Mouse (Mus musculus) liver, embryonic 18 days (tissue): ENCODE results near the gene Gm2431. TPM values are rescaled to one million over a fixed set of nuclear protein-coding genes. Genes with fewer than 3 reads are reported as not detected.

Experiments
- polyA plus RNA-seq: library from polyadenylated mRNA; depleted of rRNA; stranded (reverse); fragments of >200 nt; gene quantifications from 2 replicates; pipeline ENCODE4 v1.2.3, GENCODE M21; 2012; rRNA removed

Gm2431 gene
- polyA plus RNA-seq, result not detected in 2 replicates

DNA sequence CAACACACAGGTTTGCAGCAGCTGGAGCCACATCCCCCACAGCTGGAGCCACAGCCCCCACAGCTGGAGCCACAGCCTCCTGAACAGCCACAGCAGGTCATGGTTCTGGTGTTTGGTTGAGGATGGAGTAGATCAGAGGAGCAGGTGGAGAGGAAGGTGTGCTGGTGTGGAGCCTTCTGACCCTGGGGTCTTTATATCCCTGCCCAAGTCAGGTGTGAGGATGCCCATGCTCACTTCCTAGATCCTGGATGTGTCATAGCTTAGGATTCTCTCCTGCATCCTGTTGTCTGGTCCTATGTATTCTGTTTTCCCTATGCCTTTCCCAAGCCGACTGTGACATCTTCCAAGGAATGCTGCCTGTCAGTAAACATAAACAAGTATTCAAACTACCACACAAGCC lies at the start of gene Gm2431:
Gene Gm2431 (minus strand): TSS at position 101 of the 400 bp plus-strand sequence.

DNA sequence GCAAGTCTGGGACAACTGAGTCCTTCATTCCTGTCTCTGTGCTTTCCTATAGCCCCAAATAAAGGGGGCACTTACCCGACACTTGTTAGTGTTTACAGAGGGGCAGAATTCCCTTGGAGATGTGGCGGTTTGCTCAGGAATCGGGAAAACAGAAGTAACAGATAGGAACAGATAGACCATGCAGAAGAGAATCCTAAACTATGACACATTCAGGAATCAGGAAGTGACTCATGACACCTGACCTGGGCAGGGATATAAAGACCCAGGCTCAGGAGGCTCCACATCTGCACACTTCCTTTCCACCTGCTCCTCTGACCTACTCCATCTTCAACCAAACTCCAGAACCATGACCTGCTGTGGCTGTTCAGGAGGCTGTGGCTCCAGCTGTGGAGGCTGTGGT lies 45.1 kb upstream of the Gm2431 start, which contains the start of gene Krtap5-4:
Gene Krtap5-4 (plus strand): TSS at position 301 of the 400 bp plus-strand sequence.

DNA sequence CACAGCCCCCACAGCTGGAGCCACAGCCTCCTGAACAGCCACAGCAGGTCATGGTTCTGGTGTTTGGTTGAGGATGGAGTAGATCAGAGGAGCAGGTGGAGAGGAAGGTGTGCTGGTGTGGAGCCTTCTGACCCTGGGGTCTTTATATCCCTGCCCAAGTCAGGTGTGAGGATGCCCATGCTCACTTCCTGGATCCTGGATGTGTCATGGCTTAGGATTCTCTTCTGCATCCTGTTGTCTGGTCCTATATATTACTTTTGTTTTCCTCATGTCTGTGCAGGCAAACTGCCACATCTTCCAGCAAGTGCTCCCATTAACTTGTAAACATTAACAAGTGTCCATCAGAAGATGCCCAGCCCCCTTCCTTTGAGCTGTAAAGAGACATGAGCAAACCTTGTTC lies 38.9 kb upstream of the Gm2431 start, which contains the start of gene Krtap5-1:
Gene Krtap5-1 (minus strand): TSS at position 101 of the 400 bp plus-strand sequence.

DNA sequence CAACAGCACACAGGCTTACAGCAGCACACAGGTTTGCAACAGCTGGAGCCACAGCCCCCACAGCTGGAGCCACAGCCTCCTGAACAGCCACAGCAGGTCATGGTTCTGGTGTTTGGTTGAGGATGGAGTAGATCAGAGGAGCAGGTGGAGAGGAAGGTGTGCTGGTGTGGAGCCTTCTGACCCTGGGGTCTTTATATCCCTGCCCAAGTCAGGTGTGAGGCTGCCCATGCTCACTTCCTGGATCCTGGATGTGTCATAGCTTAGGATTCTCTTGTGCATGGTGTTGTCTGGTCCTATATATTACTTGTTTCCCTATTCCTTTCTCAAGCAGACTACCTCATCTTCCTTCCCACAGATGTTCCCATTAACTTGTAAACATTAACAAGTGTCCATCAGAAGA lies 16.1 kb upstream of the Gm2431 start, which contains the start of gene Gm4559:
Gene Gm4559 (minus strand): TSS at position 101 of the 400 bp plus-strand sequence.

DNA sequence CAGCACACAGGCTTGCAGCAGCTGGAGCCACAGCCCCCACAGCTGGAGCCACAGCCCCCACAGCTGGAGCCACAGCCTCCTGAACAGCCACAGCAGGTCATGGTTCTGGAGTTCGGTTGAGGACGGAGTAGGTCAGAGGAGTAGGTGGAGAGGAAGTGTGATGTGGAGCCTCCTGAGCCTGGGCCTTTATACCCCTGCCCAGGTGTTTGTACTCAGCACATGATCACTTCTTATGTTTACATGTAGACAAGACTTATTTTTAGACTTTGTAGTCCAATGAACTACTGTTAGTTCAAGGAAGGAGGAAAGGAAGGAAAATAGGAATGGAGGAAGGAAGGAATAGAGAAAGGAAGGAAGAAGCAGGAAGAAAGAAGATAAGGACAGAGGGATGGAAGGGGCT lies 17.2 kb downstream of the Gm2431 start, which contains the start of gene Gm40460:
Gene Gm40460 (minus strand): TSS at position 101 of the 400 bp plus-strand sequence.

DNA sequence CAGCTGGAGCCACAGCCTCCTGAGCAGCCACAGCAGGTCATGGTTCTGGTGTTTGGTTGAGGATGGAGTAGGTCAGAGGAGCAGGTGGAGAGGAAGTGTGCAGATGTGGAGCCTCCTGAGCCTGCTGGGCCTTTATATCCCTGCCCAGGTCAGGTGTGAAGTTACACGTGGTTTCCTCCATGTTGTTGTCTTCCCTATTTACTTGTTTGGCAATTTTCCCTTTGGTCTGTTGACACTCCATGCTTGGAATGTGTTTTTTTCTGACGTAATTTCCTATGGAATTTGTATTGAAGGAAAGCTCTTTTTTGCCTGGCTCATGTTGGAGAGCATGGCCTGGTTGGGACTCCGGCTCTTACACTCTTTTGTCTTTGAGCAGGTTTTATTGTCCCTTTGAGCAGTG lies 28.3 kb downstream of the Gm2431 start, which contains the start of gene Krtap5-5:
Gene Krtap5-5 (minus strand): TSS at position 101 of the 400 bp plus-strand sequence.

DNA sequence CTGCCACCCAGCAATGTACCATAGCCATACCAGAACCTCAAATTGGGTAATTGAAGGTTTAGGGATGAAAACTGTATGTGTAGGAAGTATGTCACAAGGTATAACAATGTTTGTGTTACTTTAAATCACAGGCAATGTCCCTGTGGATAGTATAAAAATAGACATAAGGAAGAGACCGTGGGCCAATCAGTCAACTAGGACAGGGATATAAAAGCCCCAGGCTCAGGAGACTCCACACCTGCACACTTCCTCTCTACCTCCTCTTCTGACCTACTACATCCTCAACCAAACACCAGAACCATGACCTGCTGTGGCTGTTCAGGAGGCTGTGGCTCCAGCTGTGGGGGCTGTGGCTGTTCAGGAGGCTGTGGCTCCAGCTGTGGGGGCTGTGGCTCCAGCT lies 46.6 kb downstream of the Gm2431 start, which contains the start of gene Gm7579:
Gene Gm7579 (plus strand): TSS at position 301 of the 400 bp plus-strand sequence.

Other genes with a start within 250 kb of the Gm2431 start
- 26.5 and 26.9 TPM in 2 replicates for gene Mob2, start 197.3 kb downstream of the Gm2431 start, polyA plus RNA-seq
- 1.4 TPM in 2 replicates for gene Dusp8, start 162.5 kb downstream of the Gm2431 start, polyA plus RNA-seq
- not detected in 2 replicates for gene Gm45618, start 137.6 kb downstream of the Gm2431 start, polyA plus RNA-seq
- not detected in 2 replicates for gene Gm39115, start 122.3 kb downstream of the Gm2431 start, polyA plus RNA-seq
- not detected in 2 replicates for gene Gm45337, start 113.7 kb downstream of the Gm2431 start, polyA plus RNA-seq
- gene Gm29735, start 101.2 kb downstream of the Gm2431 start, polyA plus RNA-seq, result not detected in 2 replicates
- gene Gm4553, start 92.6 kb downstream of the Gm2431 start, polyA plus RNA-seq, result not detected in 2 replicates
- gene Krtap5-2, start 82.3 kb downstream of the Gm2431 start, polyA plus RNA-seq, result not detected in 2 replicates
- not detected in 2 replicates for gene Gm10153, start 68.0 kb downstream of the Gm2431 start, polyA plus RNA-seq
- gene Krtap5-3, start 57.0 kb downstream of the Gm2431 start, polyA plus RNA-seq, result not detected in 2 replicates
- gene Gm7579, start 46.5 kb downstream of the Gm2431 start, polyA plus RNA-seq, result not detected in 2 replicates
- gene Krtap5-5, start 28.4 kb downstream of the Gm2431 start, polyA plus RNA-seq, result not detected in 2 replicates
- not detected in 2 replicates for gene Gm40460, start 17.3 kb downstream of the Gm2431 start, polyA plus RNA-seq
- gene Gm4559, start 16.0 kb upstream of the Gm2431 start, polyA plus RNA-seq, result not detected in 2 replicates
- gene Krtap5-1, start 38.8 kb upstream of the Gm2431 start, polyA plus RNA-seq, result not detected in 2 replicates
- gene Krtap5-4, start 45.2 kb upstream of the Gm2431 start, polyA plus RNA-seq, result not detected in 2 replicates
- 1.9 and 2.0 TPM in 2 replicates for gene Ifitm10, start 115.4 kb upstream of the Gm2431 start, polyA plus RNA-seq
- 0.48 and 0.60 TPM in 2 replicates for gene Gm49369, start 124.3 kb upstream of the Gm2431 start, polyA plus RNA-seq
- gene Ctsd, start 129.7 kb upstream of the Gm2431 start, polyA plus RNA-seq, result 286 and 330 TPM in 2 replicates
- 0.16 and 0.24 TPM in 2 replicates for gene Syt8, start 176.5 kb upstream of the Gm2431 start, polyA plus RNA-seq
- 1.7 and 3.1 TPM in 2 replicates for gene Tnni2, start 183.5 kb upstream of the Gm2431 start, polyA plus RNA-seq
- gene Lsp1, start 202.5 kb upstream of the Gm2431 start, polyA plus RNA-seq, result 31.6 and 34.6 TPM in 2 replicates
- 0.22 and 0.99 TPM in 2 replicates for gene Tnnt3, start 240.5 kb upstream of the Gm2431 start, polyA plus RNA-seq